Mouse (Mus musculus) intestine, postnatal 0 days (tissue): ENCODE measurements around the gene Mrps2. TPM values are rescaled to one million over a fixed set of nuclear protein-coding genes. Genes with fewer than 3 reads are reported as not detected.

Source experiments
- ATAC-seq: fragments of 200-750 bp; cut with Nextera tagmentation; 2 replicates; pipeline ENCODE4 v1.8.0; 2017; ENCODE audit warnings: mild to moderate bottlenecking, moderate TSS enrichment, moderate library complexity
- H3K27ac ChIP-seq: fragments of 300-500 bp; sonication (generic); 2 replicates; pipeline ENCODE4 v1.5.1; 2014; ENCODE audit warnings: mild to moderate bottlenecking, low read depth, low read length, moderate library complexity
- H3K27me3 ChIP-seq: fragments of 300-500 bp; sonication (generic); replicated peaks from 2 replicates; pipeline ENCODE4 v1.6.1; 2014; ENCODE audit warnings: low read length, mixed read lengths; ENCODE audit not compliant: control insufficient read depth, insufficient read depth
- H3K36me3 ChIP-seq: fragments of 300-500 bp; sonication (generic); 2 replicates; pipeline ENCODE4 v1.6.1; 2014; ENCODE audit warnings: mild to moderate bottlenecking, moderate library complexity; ENCODE audit not compliant: control insufficient read depth, insufficient read depth
- H3K4me1 ChIP-seq: fragments of 300-500 bp; sonication (generic); replicated peaks from 2 replicates; pipeline ENCODE4 v1.6.1; 2014; ENCODE audit warnings: antibody characterized with exemption, low read length, mixed read lengths; ENCODE audit not compliant: control insufficient read depth, insufficient read depth
- H3K4me2 ChIP-seq: fragments of 300-500 bp; sonication (generic); replicated peaks from 2 replicates; pipeline ENCODE4 v1.6.1; 2014; ENCODE audit warnings: low read depth, mild to moderate bottlenecking, moderate library complexity
- H3K4me3 ChIP-seq: fragments of 300-500 bp; sonication (generic); 2 replicates; pipeline ENCODE4 v1.5.1; 2014; ENCODE audit warnings: low read depth, low read length
- H3K9ac ChIP-seq: fragments of 300-500 bp; sonication (generic); 2 replicates; pipeline ENCODE4 v1.6.1; 2014; ENCODE audit warnings: mild to moderate bottlenecking, low read depth, low read length
- H3K9me3 ChIP-seq: fragments of 300-500 bp; sonication (generic); 2 replicates; pipeline ENCODE4 v1.6.1; 2016; ENCODE audit warnings: mixed run types; ENCODE audit not compliant: control insufficient read depth
- CTCF ChIP-seq: sonication (generic); IDR thresholded peaks from 2 replicates; pipeline ENCODE4 v1.5.1; 2016; ENCODE audit warnings: low read depth, mild to moderate bottlenecking, control low read depth, antibody characterized with exemption, moderate library complexity
- WGBS: fragments of 180-500 bp; shearing (Covaris S2); extraction: QIAGEN DNeasy Blood & Tissue Kit; methylation state at CpG from one replicate; pipeline ENCODE4 v1.1.7; 2014; 5-methylcytosine and 5-hydroxymethylcytosine counted together
- polyA plus RNA-seq: library from polyadenylated mRNA; unstranded; fragments of >200 nt; fragmentation: Nextera tagmentation; extraction: Ambion mirVana; gene quantifications from 2 replicates; pipeline ENCODE4 v1.2.1, GENCODE M21; 2015

Mrps2 gene
- 24.5 and 25.1 TPM in 2 replicates for polyA plus RNA-seq

GRCm38 (mm10) chr2:28467860-28468485 lies at the start of gene Mrps2:
Gene Mrps2 (plus strand): TSS chr2:28468066.
- under 1% methylated on average over 52 of the region's 52 CpGs for WGBS
- no peaks in the 10 kb centered on the region for H3K9me3 ChIP-seq
- H3K36me3 ChIP-seq: peaks cover 23% of the 10 kb centered on the region; the same call in 1 of the 2 replicates
- peak within 1 kb of the TSS; percentile 67 for H3K9ac ChIP-seq
- peaks cover 6% of the 10 kb centered on the region; the same call in 1 of the 2 replicates for H3K27me3 ChIP-seq
- peak; percentile 98 for TF ChIP-seq CTCF
- peak within 1 kb of the TSS; percentile 74 for H3K4me3 ChIP-seq
- H3K27ac ChIP-seq: no peak within 1 kb of the TSS
- peaks cover 8% of the 10 kb centered on the region; the same call in 1 of the 2 replicates for H3K4me1 ChIP-seq
- H3K4me2 ChIP-seq: peak within 1 kb of the TSS; percentile 76
- peak; percentile 83 for ATAC-seq

- no peak overlapping the region for H3K27ac ChIP-seq
- no peaks in the 10 kb centered on the region for H3K4me1 ChIP-seq
- 23% methylated on average over 4 of the region's 4 CpGs for WGBS
- no peak overlapping the region for H3K4me3 ChIP-seq
- ATAC-seq: no peak
- no peak overlapping the region for H3K9ac ChIP-seq
- H3K9me3 ChIP-seq: no peaks in the 10 kb centered on the region
- H3K36me3 ChIP-seq: no peaks in the 10 kb centered on the region
- H3K27me3 ChIP-seq: no peaks in the 10 kb centered on the region
- TF ChIP-seq CTCF: peak; percentile 90
- no peak overlapping the region for H3K4me2 ChIP-seq
Observed at GRCm38 (mm10) chr2:28419898-28420297, 48.0 kb upstream of the Mrps2 start.

GRCm38 (mm10) chr2:28423167-28423566 lies 44.7 kb upstream of the Mrps2 start:
- H3K27ac ChIP-seq: no peak overlapping the region
- ATAC-seq: no peak
- H3K9ac ChIP-seq: no peak overlapping the region
- H3K9me3 ChIP-seq: no peaks in the 10 kb centered on the region
- no peaks in the 10 kb centered on the region for H3K36me3 ChIP-seq
- TF ChIP-seq CTCF: peak; percentile 66
- H3K4me1 ChIP-seq: no peaks in the 10 kb centered on the region
- no peak overlapping the region for H3K4me3 ChIP-seq
- H3K27me3 ChIP-seq: no peaks in the 10 kb centered on the region
- 38% methylated on average over 3 of the region's 3 CpGs for WGBS
- no peak overlapping the region for H3K4me2 ChIP-seq

- Histone ChIP-seq H3K36me3 (no peaks in the 10 kb centered on the region), H3K4me1 (no peaks in the 10 kb centered on the region), H3K4me3 (no peak overlapping the region), H3K9me3 (no peaks in the 10 kb centered on the region), H3K27ac (no peak overlapping the region), H3K9ac (no peak overlapping the region), H3K27me3 (no peaks in the 10 kb centered on the region), H3K4me2 (no peak overlapping the region)
- no peak for TF ChIP-seq CTCF
- 87% methylated on average over 6 of the region's 6 CpGs for WGBS
- no peak for ATAC-seq
Observed at GRCm38 (mm10) chr2:28427226-28427625, 40.6 kb upstream of the Mrps2 start.

- no peaks in the 10 kb centered on the region for H3K27me3 ChIP-seq
- no peak overlapping the region for H3K9ac ChIP-seq
- H3K9me3 ChIP-seq: no peaks in the 10 kb centered on the region
- H3K4me3 ChIP-seq: no peak overlapping the region
- no peak overlapping the region for H3K4me2 ChIP-seq
- H3K4me1 ChIP-seq: no peaks in the 10 kb centered on the region
- ATAC-seq: no peak
- H3K27ac ChIP-seq: no peak overlapping the region
- no peak for TF ChIP-seq CTCF
- no peaks in the 10 kb centered on the region for H3K36me3 ChIP-seq
- WGBS: 33% methylated on average over 6 of the region's 6 CpGs
Observed at GRCm38 (mm10) chr2:28430846-28431245, 37.0 kb upstream of the Mrps2 start.

GRCm38 (mm10) chr2:28432811-28433210 lies 35.1 kb upstream of the Mrps2 start:
- no peaks in the 10 kb centered on the region for H3K36me3 ChIP-seq
- H3K9me3 ChIP-seq: no peaks in the 10 kb centered on the region
- no peaks in the 10 kb centered on the region for H3K27me3 ChIP-seq
- H3K4me2 ChIP-seq: no peak overlapping the region
- no peak overlapping the region for H3K4me3 ChIP-seq
- 0% methylated on average over 1 of the region's 1 CpGs for WGBS
- H3K4me1 ChIP-seq: no peaks in the 10 kb centered on the region
- no peak for TF ChIP-seq CTCF
- no peak overlapping the region for H3K27ac ChIP-seq
- H3K9ac ChIP-seq: no peak overlapping the region
- no peak for ATAC-seq
